Mouse (Mus musculus) splenic B cell, adult 2 months (primary cell): ENCODE data around the gene Camk2n1.

ENCODE experiments used
- DNase-seq: peaks from one replicate; pipeline ENCODE4 v3.0.0-alpha.2; 2011; ENCODE audit warnings: low read depth, low spot score
- H3K27me3 ChIP-seq: 2 replicates; pipeline ENCODE4 v1.6.1; 2012; ENCODE audit warnings: mild to moderate bottlenecking, low read length, moderate library complexity, mixed read lengths; ENCODE audit not compliant: control insufficient read depth, poor library complexity, insufficient read depth, severe bottlenecking
- H3K36me3 ChIP-seq: 2 replicates; pipeline ENCODE4 v1.6.1; 2012; ENCODE audit warnings: mild to moderate bottlenecking, low read length, moderate library complexity, mixed read lengths; ENCODE audit not compliant: control insufficient read depth, poor library complexity, insufficient read depth, severe bottlenecking

Camk2n1 gene

GRCm38 (mm10) chr4:138455141-138455955 lies 1.2 kb downstream of the Camk2n1 start:
- H3K36me3 ChIP-seq, result no peaks in the 10 kb centered on the region
- DNase-seq, result no peak

GRCm38 (mm10) chr4:138455956-138456341 lies 1.8 kb downstream of the Camk2n1 start:
- peak; percentile 40 for DNase-seq
- Histone ChIP-seq H3K27me3 (no peaks in the 10 kb centered on the region; the same call in 1 of the 2 replicates), H3K36me3 (no peaks in the 10 kb centered on the region)

More at GRCm38 (mm10) chr4:138455141-138455955, 1.2 kb downstream of the Camk2n1 start:
- no peaks in the 10 kb centered on the region; the same call in 1 of the 2 replicates for H3K27me3 ChIP-seq

DNA sequence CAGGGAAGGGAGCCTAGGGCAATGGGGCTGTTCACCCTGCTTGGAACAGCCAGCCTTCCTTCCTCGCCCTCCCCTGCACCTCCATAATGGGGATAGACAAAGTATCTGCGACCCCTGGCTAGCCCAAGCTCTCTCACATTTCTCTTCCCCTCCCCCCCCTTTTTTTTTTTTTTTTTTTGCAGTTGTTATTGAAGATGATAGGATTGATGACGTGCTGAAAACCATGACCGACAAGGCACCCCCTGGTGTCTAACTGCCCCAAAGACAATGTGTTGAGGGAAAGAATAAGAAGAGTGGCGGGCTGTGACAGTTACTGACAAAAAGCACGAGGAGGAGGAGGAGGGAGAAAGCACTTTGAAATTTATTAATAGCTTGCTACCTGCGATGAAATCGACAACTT lies 2.4 kb downstream of the Camk2n1 start:
- H3K36me3 ChIP-seq, result no peaks in the 10 kb centered on the region
- peak; percentile 37 for DNase-seq
- H3K27me3 ChIP-seq, result no peaks in the 10 kb centered on the region; the same call in 1 of the 2 replicates

GRCm38 (mm10) chr4:138457091-138457490 lies 3.0 kb downstream of the Camk2n1 start:
- H3K27me3 ChIP-seq, result no peaks in the 10 kb centered on the region; the same call in 1 of the 2 replicates
- no peak for DNase-seq
- H3K36me3 ChIP-seq, result no peaks in the 10 kb centered on the region

- no peaks in the 10 kb centered on the region; the same call in 1 of the 2 replicates for H3K27me3 ChIP-seq
- no peaks in the 10 kb centered on the region for H3K36me3 ChIP-seq
- no peak for DNase-seq
Measured at GRCm38 (mm10) chr4:138458171-138458570, 4.1 kb downstream of the Camk2n1 start.

GRCm38 (mm10) chr4:138458735-138459440 lies 4.8 kb downstream of the Camk2n1 start:
- Histone ChIP-seq H3K27me3 (no peaks in the 10 kb centered on the region; the same call in 1 of the 2 replicates), H3K36me3 (no peaks in the 10 kb centered on the region)
- DNase-seq, result no peak

GRCm38 (mm10) chr4:138459775-138460174 lies 5.7 kb downstream of the Camk2n1 start:
- H3K27me3 ChIP-seq, result no peaks in the 10 kb centered on the region; the same call in 1 of the 2 replicates
- DNase-seq, result no peak
- H3K36me3 ChIP-seq, result no peaks in the 10 kb centered on the region

DNA sequence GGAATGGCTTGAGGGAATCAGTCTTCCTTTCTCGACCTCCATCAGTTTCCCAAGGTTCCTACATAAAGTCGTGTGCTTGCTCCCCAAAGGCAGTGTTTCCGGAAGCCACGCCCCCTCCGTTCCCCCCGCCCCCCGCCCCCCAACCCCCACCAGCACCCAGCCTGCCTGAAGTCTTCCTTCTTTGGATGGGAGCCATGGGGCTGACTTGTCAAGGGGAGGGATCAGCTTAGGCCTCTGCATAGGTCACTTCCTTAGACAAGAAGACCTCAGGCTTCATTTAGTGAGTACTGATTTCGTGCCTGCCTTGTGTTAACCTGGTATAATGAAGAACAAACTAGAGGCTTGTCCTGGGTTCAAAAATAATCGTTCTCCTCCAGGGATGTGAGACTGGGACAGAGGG lies 6.8 kb downstream of the Camk2n1 start:
- Histone ChIP-seq H3K27me3 (no peaks in the 10 kb centered on the region; the same call in 1 of the 2 replicates), H3K36me3 (no peaks in the 10 kb centered on the region)

DNA sequence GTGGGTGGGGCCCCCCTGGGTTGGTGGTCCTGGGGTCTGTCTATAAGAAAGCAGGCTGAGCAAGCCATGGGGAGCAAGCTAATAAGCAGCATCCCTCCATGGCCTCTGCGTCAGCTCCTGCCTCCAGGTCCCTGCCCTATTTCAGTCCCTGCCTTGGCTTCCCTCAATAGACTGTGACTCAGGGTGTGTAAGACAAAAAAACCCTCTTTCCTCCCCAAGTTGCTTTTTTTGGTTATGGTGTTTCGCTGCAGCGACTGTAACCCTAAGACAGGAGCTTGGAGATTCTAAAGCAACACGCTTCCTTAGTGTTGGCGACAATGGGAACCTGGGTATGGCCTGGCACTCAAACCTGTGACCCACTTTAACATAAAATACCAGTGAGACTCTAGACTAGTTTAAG lies 7.4 kb downstream of the Camk2n1 start:
- DNase-seq, result no peak
- Histone ChIP-seq H3K36me3 (no peaks in the 10 kb centered on the region), H3K27me3 (no peaks in the 10 kb centered on the region; the same call in 1 of the 2 replicates)

More for the DNA sequence above, 6.8 kb downstream of the Camk2n1 start:
- no peak for DNase-seq

- Histone ChIP-seq H3K36me3 (no peaks in the 10 kb centered on the region), H3K27me3 (no peaks in the 10 kb centered on the region)
- DNase-seq, result no peak
Measured at GRCm38 (mm10) chr4:138462971-138463831, 9.1 kb downstream of the Camk2n1 start.

GRCm38 (mm10) chr4:138463832-138464487 lies 9.8 kb downstream of the Camk2n1 start:
- peak; percentile 72 for DNase-seq
- Histone ChIP-seq H3K27me3 (no peaks in the 10 kb centered on the region), H3K36me3 (no peaks in the 10 kb centered on the region)

GRCm38 (mm10) chr4:138464667-138465353 lies 10.7 kb downstream of the Camk2n1 start:
- DNase-seq, result peak; percentile 35
- H3K27me3 ChIP-seq, result no peaks in the 10 kb centered on the region
- no peaks in the 10 kb centered on the region for H3K36me3 ChIP-seq

GRCm38 (mm10) chr4:138465446-138465845 lies 11.3 kb downstream of the Camk2n1 start:
- DNase-seq, result no peak
- no peaks in the 10 kb centered on the region for H3K36me3 ChIP-seq
- no peaks in the 10 kb centered on the region for H3K27me3 ChIP-seq
